Mouse (Mus musculus): ENCODE data around the gene Vtn.
"Not testable (repeated sequence)": the region's sequence is repeated elsewhere in the genome, so short reads cannot be mapped to it uniquely, and the experiment has no call there.

The Vtn gene

DNA sequence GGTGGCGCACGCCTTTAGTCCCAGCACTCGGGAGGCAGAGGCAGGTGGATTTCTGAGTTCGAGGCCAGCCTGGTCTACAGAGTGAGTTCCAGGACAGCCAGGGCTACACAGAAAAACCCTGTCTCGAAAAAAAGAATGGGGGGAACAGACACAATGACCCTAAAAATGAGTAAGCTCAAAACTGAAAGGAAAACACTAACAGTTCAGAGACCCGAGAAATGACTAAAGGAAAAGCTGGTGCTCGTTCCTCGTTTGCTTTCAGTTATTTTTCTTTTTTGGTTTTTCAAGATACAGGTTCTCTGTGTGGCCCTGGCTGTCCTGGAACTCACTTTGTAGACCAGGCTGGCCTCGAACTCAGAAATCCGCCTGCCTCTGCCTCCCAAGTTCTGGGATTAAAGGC is 32.6 kb downstream of the Vtn start:
- DNase-seq (ENCODE audit: low read depth, low spot score), result not testable (repeated sequence)

DNA sequence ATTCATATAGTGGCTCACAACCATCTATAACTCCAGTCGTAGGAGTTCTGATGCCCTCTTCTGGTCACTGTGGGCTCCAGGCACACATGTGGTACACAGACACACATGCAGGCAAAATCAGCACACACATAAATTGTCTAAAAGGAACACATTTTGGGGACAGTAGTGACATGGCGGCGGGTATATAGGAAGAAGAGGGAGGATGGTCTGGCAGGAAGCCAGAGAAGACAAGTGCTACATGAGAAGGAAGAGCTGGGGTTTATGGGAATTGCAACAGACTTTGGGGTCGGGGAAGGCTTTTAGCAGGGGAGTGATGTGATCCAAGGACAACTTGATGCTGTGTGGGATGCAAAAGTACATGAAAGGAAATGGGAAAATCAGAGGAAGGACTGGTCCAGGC is 35.6 kb downstream of the Vtn start:
- peak; percentile 29 for DNase-seq (ENCODE audit: low read depth, low spot score)

DNA sequence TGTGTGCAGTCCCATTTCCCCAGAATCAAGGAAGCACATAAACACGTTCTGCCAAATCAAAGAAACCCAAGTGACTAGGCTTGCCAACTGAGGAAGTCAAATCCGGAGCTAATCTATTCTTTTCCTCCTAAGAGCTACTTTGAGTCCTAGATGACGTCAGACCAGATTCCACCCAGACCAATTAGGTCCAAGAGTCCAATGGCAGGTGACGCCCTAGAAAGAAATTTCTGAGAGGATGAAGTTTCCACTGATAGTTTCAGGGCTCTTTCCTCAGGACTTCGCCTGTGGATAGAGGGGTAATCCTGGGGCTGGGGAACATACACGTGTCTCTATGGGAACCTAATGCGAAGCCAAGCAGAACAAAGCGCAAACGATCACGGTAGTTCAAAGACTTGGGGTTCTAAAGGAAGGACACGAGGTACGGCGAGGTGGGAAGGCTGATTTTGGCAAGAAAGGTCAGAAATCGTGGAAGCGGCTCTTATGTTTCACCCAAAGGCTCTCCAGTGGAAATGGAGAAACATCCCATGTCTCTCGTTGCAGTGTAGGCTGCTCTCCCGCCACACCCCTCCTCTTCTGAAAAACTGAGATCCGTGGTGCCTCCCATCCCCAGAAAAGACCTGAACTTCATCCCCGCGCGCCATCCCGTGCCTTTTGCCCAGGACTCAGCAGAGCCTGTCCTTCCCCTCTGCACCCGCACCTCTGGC is 36.6 kb downstream of the Vtn start:
- DNase-seq (ENCODE audit: low read depth, low spot score), result peak; percentile 77

DNA sequence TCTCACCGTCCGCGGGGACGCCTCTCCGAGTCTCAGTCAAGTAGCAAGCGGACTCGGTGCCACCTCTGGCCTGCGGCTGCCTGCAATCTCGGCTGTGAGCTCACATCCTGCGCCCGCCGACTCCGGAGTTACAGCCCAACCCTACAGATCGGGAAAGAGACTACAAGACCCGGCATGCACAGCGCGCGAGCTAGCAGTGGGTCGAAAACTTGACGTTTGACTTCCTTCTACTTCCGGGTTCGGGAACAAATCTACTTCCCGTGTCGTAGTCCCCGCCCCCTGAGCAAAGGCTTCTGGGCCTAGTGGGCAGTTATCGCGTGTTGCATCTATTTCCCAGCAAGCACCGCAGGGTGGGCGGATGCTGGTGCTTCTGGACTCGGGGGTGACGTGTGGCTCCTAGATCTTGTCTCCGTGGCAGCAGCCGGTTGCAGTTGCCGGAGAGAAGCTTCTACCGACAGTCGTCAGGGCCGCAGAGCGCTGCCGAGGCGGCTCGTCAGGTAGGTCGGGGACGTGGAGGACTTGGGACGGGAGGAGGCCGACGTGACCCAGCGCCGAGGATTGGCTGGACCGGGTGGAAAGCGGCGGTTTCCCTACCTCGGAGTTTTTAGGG is 37.3 kb downstream of the Vtn start, which contains the start of the genes Tnfaip1 and Ift20:
Gene Tnfaip1, minus strand, starts transcription at position 253 of the 610 bp plus-strand sequence.
Gene Ift20, plus strand, starts transcription at position 282 of the 610 bp plus-strand sequence.
- DNase-seq (ENCODE audit: low read depth, low spot score), result peak; percentile 99

DNA sequence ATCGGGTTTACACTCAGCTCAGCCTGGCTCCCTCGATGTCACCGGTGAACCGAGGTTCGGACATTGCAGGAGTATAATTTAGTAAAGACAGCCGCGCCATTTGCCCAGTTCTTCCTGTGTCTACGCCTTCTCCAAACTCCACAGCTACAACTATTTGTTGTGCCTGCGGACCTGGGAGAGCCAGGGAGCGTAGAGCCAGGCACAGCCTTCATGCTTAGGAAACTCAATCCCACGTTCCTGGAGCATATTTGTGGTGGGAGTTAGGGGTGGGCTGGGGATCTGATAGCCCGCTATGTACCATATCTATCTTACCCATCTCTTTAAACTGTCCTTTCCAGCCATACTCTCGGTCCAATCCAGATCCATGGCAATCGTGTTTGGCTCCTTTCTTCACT is 37.8 kb downstream of the Vtn start:
- no peak for DNase-seq (ENCODE audit: low read depth, low spot score)

DNA sequence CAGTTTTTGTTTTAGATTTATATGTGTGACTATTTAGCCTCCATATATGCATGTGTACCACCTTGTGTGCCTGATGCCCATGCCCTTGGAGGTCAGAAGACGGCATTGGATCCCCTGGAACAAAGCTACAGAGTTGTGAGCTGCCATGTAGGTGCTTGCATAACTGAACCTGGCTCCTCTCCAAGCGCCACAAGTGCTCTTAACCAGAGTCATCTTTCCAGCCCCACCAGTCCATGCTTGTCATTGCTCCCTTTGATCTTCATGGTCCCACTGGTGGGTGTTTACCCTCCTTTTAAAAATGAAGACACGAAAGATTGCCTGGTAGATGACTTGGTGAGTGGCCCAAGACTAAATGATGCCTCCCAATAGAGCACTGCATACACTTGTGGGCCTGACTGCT is 41.5 kb downstream of the Vtn start:
- DNase-seq (ENCODE audit: low read depth, low spot score), result no peak

DNA sequence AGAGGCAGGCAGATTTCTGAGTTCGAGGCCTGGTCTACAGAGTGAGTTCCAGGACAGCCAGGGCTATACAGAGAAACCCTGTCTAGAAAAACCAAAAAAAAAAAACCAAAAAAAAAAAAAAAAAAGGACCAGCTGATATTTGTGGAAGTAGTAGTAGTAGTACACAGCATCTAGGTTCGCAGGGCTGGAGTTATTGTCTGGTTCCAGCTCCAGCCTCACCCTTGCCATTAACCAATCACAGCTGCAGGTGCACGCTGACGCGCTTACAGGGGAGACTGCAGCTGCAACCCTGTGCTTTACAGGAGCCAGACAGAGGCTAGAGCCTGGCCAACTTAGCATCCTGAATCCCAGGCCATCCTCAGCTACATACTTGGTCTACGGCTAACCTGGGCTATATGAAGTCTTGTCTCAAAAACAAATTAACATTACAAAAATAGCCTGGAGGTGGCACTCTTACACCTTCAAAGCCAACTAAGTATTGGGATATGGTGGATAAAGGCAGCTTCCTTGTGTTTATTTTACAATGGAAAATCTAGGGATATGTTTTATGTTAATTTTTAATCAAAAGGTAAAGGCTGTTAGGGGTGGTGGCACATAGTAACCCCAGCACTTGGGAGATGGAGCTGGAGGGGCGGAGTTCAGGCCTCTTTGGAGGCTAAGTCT is 45.7 kb downstream of the Vtn start:
- no peak for DNase-seq (ENCODE audit: low read depth, low spot score)

DNA sequence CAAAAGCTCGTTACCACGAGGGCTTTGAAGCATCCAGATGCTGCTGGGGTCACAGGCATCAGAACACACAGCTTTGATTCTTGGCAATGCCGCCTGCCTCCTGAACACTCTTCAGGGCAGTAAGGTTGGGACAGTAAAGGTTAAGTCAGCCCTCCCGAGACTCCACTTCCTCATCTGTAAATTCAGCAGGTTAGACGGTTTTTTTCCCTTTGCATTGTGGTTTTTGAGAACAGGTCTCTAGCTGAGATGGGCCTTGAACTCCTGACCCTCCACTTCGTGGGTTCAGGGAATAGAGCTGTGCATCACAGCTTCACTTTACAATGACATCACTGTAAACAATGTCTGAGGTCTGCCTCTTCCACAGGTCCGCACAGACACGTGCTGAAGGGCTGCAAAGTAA is 46.3 kb downstream of the Vtn start:
- DNase-seq (ENCODE audit: low read depth, low spot score), result peak; percentile 26

DNA sequence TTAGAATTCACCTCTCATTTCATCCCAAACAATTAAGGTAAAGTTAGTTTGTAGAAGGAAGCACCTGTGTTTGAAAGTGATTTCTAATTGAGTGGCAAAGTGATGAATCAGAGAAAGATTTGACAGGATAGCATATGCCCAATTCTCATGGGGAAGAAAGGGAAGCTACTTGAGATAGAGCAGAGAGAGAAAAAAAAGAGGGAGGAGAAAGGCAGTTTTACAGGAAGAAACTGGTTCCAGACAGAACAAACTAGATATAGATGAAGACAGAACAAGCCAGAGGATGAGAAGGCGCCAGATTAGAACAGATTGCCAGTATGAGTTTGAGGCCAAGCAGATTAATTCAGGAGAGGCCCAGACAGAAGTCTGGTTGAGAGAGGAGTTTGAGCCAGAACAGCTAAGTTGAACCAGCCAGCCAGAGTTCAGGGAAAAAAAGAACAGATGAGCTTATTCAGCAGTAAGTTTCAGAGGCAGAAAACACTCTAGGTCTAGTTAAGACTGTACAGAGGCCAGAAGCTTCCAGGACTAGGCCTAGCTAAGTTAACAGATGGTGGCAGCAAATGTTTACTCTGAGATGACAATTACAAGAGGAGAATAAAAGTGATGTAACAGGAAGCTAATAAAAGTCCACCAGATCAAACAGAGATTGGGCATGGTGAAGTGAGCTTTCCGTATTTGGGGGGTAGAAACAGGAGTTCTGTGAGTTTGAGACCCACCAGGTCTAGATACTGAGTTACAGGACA is 49.0 kb downstream of the Vtn start:
- no peak for DNase-seq (ENCODE audit: low read depth, low spot score)

DNA sequence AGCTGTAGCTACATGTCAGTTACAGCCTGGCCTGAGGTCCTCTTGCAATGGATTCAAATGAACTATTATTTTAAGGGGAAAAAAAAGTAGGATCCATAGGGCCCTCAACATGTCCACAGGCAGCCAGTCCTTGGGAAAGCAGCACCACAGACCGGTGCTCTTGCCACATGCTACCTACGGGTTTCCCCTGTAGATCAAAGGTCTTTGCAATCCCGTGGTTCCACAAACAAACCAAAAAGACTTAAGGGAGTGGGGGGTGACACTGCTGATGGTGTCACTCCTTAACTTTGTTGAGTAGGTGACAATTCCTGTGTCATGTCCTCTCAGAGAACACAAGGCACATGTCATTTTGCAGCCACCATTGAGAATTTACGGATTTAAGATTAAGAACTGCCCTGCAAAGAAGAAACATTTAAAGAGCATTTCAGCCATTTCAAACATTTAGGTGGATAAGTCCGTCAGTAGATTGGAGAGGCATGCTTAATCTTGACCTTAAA is 50.6 kb downstream of the Vtn start:
- DNase-seq (ENCODE audit: low read depth, low spot score), result peak; percentile 35

DNA sequence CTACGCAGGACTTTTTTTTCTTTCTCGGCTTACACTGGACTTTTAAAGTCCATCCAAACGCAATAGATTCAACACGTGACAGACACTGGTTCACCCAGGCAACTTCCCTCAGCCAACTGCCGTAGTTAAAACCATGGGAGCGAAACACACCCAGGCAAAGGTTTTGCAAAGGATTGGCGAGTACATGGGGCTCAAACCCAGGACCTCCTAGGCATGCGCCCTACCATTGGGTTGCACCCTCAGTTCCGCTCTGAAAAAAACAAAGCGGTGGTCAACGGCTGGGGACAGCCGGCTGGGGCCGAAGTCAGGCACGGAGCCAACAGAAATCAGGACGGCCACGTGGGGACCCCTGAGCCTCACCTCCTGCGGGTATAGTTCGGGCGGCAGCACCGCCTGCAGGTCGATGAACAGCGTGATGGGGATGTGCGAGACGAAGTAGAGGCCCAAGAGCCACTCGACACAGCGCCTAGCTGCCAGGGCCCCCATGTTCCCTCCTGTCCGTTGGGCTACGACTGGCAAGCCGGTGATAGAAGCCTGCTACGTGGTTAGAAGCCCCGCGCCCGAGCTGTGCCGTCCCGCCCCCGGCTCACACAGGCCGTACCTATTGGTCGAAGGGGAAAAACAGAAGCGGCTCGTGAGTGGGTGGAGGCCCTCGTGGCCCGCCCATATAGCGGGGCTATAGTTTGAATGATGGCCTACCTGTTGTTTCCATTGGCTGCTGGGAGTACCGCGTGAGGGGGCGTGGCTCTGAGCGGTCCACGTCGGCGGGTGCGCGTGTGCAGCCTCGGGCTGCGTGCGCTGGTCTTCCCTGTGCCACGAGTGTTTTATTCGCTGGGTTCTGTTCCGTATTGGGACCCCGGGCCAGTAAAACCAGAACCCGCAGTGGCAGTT is 51.5 kb downstream of the Vtn start, which contains the start of gene Tmem97:
Gene Tmem97, minus strand, starts transcription at position 610 of the 891 bp plus-strand sequence.
- peak; percentile 98 for DNase-seq (ENCODE audit: low read depth, low spot score)

DNA sequence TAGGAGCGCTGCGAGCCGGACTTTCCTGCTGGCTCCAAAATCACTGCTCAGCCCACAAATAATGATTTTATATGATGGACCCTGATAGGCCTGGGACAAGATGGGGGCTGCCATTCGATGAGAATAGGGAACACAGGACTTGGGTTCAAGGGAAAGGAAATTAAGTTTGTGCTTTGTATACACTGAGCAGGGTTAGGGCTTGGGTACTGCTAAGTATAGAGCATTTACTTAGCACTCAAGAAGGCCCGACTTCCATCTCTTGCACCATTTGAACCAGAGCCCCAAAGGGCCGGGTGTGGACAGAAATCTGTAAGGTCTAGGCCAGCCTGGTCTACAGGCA is 52.1 kb downstream of the Vtn start:
- DNase-seq (ENCODE audit: low read depth, low spot score), result no peak
